Mouse (Mus musculus): ENCODE measurements around the gene Gdf15.

- TF ChIP-seq POLR2A (IDR thresholded peaks at IDR 0.05; ENCODE audit: low read depth, low read length) (peak; percentile 31), CTCF (IDR thresholded peaks at IDR 0.05; ENCODE audit: extremely low read depth, insufficient read depth, insufficient read length, insufficient replicate concordance) (peak; percentile 92)
Measured at GRCm38 (mm10) chr8:70673079-70673856, 41.0 kb upstream of the Gdf15 start, which contains the start of gene Lsm4.

Measured in spleen, adult 2 months (tissue).